Mouse (Mus musculus) A20 (cell line): ENCODE measurements around the gene Gnaz.

Experiments
- DNase-seq: peaks from one replicate; pipeline ENCODE4 v3.0.0-alpha.2; 2011; ENCODE audit warnings: low read depth, low spot score

Gene Gnaz

DNA sequence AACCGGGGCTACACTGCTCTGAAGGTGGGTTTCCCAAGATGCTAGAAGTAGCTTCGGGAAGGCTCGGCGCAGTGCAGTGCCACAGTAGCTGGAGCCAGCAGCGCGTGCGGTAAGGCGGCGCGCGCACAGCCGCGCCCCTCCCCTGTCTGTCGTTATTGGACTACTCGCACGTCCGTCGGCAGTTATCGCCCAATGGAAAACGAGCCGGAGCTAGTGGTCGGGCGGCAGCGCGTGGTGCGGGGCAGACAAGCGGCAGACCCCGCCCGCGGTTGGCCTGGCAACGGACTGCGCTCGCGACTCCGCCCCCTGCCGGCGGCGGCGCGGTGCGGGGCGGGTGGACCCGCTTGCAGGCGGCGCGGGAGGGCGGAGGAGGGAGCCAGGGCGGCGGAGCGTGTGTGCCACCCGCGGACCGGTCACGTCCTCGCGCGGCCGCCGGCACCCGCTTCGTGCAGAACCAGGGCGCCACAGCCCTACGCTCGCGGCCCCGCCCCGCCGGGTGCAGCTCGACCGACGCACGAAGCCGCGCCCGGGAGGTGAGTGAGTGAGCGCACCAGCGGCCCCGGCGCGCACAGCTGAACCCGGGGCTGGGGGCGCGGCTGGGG is at the start of gene Gnaz:
TSS of gene Gnaz (plus strand) at position 328 of the 602 bp plus-strand sequence.
- peak; percentile 98 for DNase-seq

DNA sequence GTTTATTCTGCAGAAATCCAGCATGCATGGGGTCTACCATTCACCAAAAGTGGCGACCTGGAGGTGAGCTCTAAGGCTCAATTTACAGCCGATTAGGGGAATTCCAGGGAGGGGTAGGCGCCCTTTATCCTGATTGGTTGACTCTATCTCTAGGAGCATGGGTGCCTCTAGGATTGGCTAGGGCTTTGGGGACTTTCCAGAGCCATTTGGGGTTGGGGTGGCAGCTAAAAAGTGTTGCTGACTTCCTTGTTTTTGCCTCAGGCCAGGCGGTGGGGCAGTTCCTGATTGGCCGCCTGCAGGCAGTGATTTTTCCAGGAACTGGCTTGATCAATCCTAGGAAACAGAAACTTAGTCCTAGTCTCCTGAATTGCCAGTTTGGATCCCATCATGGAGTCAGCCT is 47.7 kb upstream of the Gnaz start:
- peak; percentile 79 for DNase-seq

DNA sequence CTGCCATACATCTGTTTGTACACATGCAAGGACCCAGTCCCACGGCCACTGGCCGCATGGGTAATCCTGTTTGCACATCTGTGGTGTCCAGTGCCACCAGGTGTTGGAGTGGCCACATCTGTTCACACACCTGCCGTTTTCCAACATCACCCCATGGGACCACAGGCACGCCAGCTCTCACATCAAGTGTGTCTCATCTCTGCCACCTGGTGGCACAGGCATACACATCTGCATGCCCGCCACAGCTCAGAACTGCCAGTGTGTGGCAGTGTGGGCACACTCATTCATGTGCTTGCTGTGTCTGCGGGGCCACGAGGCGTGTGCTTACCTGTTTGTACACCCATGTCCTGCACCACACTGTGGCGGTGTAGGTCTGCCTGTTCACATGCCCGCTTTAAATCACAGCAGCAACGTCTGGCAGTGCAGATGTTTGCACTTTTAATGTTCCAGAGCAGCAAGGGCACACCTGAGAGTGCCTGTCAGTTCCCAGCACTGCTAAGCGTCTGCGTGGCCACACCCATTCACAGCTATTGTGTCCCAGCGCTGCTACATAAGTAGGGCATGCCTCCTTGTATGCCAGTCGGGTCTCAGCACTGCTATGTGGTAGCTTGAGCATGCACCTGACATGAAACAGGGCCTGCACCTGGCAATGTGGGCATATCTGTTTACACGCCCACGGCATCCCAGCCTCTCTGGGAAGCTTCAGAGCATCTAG is 46.0 kb upstream of the Gnaz start:
- peak; percentile 92 for DNase-seq

DNA sequence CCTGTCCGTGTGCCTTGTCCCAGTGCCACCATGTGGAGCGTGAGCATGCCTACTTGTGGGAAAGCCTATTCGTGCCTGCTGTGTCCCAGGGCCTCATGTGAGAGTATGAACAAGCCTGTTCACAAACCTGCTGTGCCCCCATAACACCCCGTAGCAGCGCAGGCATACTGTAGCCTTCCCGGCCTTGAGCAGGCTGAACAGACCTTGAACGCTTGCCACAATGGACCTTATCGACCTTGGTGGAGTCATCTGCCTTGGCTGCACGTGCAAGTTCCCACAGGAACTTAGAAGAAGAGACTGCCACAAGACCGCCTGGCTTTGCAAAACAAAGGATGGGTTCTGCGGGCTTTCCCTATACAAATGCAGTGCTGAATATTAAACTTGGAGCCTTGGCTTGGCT is 45.4 kb upstream of the Gnaz start:
- DNase-seq = no peak

DNA sequence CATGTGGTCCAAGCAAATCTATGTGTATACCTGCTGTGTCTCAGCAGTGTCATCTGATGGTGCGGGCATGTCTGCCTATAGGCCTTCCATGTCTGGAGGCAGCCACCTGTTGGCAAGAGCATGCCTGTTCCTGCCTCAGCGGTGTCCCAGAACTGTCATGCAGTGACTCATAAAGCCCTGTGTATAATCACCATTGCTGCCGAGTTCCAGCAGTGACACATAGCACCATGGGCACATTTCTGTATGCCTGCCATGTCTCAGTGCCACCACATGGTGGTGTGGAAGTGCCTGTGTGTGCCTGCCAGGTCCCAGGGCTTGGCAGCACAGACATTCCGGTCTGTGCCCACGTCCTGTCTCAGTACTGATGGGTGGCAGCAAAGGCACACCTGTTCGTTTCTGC is 44.2 kb upstream of the Gnaz start:
- peak; percentile 58 for DNase-seq

DNA sequence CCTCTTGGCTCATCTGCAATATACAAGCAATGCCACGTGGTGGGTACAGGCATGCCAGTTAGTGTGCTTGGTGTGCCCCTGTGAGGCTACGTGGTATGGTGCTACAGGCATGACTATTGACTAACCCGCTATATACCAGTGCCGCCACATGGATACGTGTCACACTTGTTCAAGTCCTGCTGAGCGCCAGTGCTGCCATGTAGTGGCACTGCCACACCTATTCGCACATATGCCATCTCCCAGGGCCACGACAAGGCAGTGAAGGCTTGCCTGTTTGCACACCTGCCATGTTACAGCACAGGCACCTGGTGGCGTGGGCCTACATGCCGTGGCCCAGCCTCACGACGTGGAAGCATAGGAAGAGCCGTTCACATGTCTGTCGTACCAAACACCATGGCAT is 42.7 kb upstream of the Gnaz start:
- no peak for DNase-seq

DNA sequence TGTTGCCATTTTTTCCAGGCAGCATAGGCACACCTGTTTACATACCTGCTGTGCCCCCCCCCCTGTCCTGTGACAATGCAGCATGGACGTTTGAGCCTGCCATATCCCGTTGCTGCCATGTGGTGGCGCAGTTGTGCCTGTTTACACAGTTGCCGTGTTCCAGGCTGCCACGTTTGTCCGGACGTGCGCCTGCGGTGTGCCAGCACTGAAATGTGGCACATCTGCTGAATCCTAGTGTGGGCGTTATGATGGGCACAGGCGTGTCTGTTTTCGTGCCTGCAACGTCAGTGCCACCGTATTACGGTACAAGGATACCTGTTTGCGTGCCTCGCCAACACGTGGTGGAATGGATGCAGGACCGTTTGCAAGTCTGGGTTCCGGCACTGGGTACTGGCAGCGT is 41.7 kb upstream of the Gnaz start:
- DNase-seq = no peak

DNA sequence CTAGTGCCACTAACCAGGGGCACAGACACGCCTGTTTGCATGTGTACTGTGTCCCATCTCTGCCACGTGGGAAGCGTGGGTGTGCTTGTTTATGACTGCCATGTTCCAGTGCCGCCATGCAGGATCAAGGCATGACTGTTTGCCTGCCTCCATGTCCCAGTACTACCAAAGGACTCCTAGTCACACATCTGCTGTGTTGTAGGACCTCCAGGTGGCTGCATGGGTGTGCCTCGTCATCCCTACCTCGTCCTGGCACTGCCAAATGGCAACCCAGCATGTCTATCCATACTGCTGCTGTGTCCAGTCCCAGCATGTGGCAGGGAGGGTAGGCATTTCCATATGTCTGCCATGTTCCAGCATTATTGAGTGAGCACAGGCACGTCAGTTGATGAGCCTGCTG is 38.7 kb upstream of the Gnaz start:
- no peak for DNase-seq

DNA sequence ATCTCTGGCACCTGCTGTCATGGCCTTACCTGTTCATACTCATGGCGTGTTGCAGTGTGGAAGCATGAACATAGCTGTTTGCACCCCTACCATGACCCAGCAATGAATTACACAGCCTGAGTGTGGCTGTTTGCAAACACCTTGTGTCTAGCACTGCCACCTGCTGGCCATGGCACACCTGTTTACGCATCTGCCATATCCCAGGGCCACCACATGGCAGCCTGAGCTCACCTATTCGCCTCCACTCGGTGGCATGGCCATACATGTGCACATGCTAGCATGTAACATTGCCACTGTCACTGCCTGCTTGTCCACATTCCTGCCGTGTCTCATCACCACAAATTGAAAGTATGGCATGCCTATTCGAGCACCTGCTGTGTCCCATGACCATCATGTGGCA is 37.4 kb upstream of the Gnaz start:
- DNase-seq = peak; percentile 70

DNA sequence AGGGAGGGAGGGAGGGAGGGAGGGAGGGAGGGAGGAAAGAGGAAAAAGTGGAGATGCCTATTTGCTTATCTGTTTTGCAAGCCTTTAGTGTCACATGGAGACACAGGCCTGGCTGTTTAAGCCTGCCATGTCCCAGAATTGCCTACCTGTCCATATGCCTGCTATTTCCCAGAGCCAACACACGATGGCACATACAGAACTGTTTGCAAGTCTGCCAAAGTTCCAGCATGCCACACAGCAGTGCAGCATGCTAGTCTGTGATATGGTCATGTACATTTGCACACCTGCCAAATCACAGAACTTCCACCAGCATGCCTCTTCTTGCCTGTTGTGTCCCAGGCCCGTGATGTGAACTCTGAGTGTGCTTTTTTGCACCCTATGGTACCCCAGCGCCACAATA is 36.4 kb upstream of the Gnaz start:
- DNase-seq = no peak

DNA sequence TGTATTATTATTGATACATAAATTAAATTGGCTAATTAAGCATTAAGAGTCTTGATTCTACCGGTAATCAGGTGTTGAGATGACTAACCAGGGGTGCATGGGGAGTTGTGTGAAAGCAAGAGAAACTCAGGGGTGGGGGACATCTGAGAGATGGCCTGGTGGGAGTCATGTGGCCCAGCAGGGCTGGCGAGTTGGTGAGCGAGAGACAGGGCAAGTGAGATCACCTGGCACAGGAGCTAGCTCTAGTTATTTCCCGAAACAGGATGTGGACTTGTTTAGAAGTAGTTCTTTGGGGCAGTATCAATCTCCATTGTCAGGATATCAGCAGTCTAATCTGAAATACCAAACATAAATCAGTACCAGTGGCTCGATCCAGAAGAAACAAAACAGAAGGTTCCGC is 35.3 kb upstream of the Gnaz start:
- no peak for DNase-seq

DNA sequence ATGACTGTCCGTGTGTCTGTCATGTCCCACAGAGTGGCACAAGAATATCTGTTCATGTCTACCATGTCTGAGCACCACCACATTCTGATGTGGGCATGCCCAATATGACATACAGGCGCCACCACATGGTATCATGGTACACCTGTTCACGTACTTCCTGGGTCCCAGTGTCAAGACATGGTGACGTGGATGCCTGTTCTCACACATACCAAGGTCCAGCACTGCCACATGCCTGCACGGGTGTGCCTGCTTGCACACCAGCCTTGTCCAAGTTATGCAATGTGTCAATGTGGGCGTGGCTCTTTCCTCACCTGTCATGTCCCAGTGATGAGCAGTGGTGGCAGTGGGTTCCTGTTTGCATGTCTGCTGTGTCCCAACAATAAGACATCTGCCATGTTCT is 34.5 kb upstream of the Gnaz start:
- no peak for DNase-seq

DNA sequence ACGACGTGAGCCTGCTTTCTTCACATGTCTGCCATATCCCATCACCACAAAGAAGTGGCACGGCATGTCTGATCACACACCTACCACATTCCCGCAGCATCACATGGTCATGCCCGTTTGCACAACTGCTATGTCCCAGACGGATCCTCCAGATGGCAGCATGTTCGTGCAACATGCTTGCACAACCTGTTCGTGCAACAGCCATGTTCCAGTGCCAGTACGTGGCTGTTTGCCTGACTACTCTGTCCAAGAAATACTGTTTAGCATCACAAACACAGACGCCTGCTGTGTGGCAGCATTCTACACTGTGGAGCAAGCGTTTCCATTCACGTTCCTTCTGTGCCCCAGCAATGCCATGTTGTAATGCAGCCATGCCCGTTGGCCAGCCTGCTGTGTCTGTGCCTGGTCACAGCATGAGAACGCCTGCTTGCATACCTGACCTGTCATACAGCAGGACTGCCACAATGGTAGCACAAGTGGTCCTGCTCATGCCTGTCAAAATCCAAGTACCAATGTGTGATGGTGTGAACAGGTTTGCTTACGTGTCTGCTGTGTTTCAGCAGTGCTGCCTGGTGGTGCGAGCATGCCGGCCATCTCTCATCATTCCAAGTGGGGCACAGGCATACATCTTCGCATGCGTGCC is 33.3 kb upstream of the Gnaz start:
- no peak for DNase-seq

DNA sequence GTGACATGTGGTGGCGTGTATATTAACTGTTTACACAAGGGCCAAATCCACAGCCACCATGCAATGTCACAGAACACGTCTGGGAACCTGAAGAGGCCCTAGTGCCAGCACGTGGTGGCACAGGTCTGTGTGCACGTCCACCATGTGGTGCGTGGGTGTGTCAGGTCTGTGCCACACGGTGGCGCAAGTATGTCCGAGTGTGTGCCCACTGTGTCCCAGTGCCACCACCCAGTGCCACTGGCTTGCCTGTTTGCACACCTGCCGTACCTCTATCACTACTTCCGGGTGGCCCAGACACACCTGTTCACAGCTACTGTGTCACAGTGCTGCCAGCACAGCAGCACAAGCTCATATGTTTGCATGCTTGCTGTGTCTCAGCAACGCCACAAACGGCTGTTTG is 32.5 kb upstream of the Gnaz start:
- peak; percentile 30 for DNase-seq

DNA sequence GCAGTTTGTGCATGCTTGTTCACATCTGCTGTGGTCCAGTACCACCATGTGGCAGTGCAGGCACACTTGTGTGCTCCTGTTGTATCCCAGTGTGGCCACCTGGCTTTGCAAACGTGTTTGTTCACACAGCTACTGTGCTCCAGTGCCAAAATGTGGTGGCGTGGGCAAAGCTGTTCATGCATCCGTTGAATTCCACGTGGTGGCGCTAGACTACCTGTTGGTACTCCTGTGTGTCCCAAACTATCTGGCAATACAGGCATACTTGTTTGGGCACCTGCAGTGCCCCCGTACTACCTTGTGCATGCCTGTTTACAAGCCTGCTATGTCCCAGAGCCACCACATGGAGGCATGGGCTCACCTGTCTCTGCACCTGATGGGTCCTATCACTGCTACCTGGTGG is 32.0 kb upstream of the Gnaz start:
- DNase-seq = peak; percentile 64

DNA sequence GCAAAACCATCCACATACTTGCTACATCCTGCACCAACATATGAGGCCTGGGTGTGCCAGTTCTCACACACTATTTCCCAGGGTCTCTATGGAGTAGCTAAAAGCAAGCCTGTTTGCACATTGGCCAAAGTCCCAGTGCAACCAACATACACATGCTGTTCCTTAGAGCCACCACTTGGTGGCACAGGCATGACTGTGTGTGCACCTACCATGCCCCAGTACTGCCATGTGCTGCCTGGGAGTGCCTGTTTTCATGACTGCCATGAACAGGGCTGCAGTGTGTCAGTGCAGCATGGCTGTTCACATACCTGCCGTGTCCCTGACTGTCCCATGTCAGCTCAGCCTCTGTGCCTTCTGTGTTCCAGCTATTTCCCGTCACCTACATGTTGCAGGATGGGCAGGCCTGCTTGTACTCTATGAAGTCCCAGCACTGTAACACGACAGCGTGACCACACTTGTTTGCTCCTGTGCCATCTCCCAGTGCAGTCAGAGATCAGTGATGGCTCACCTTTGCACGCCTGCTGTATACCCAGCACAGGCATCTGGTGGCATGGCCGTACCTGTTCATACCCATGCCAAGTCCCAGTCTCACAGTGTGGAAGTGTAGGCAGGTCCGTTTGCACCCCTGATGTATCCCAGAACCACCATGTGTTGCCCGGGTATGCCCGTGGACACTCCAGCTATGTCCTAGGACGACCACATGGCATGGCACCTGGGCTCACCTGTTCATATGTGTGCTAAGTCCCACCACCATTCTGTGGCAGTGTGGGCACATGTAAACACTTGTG is 29.8 kb upstream of the Gnaz start:
- DNase-seq = peak; percentile 70

DNA sequence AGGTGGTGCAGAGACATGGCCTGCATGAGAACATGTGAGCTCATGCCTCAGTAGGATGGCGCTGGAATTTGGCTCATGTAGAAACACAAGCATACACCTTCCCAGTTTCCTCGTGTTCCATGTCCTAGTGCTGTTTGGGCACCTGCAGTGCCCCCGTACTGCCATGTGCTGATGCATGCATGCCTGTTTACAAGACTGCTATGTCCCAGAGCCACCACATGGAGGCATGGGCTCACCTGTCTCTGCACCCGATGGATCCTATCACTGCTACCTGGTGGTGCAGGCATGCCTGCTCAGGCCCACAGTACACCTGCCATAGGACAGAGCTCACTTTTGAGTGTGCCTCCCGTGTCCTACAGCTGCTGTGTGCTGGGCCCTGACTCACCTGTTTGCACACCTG is 28.6 kb upstream of the Gnaz start:
- DNase-seq = peak; percentile 35

DNA sequence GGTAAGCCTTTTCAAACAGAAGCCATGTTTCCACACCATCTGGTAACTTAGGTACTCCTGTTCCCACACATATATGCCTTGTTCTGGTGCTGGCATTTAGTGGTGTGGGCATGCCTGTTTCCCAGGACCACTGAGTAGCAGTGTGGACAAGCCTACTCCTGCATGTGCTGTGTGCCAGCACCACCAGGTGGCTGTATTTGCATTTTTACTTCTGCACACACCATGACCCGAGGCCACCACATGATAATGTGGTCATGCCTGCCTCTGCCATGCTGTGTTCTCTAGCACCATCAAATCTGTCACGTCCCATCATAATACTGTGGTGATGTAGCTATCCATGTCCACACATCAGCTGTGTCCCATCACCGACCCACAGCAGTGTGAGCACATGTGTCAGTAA is 27.7 kb upstream of the Gnaz start:
- DNase-seq = peak; percentile 72

DNA sequence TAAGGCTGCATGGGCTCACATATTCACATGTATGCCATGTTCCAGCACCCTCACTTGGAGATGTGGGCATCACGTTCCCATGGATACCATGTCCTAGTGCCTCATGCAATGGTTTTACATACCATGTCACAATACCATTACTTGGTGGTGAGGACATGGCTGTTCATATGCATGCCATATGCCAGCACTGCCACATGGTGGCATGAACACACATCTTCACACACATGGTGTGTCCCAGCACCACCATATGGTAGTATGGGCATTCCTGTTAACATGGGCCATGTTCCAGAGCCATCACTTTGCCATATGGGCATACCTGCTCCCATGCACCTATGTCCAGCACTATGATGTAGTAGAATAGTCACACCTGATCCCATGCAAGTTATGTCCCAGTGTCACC is 26.2 kb upstream of the Gnaz start:
- peak; percentile 52 for DNase-seq

DNA sequence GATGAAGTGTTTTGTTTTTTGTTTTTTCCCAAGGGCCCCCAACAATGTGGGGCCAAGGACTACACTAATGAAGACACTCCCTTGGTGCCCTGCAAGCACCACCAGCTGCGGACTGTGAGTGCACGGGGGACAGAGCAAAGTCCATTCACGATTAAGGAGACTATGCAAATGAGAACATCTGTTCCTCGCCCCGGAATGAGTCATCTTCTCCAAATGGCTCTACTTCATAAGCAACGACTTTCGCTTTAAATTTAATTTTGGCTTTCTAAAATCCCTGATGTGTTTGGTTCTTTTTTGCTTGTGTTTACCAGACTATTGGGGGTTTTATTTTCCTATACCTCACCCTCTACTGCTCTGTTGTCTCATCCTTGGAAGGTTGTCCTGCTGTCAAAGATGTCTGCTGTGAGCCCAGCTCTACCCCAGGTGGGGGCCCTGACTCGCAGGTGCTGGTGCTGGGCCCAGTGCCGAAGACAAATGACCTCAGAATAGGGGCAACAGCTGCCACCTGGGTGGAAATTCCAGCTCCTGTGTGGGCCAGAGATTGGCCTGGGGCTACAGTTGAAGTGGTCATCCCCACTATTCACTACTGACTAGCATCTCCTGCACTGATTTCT is 14.0 kb upstream of the Gnaz start:
- peak; percentile 94 for DNase-seq

DNA sequence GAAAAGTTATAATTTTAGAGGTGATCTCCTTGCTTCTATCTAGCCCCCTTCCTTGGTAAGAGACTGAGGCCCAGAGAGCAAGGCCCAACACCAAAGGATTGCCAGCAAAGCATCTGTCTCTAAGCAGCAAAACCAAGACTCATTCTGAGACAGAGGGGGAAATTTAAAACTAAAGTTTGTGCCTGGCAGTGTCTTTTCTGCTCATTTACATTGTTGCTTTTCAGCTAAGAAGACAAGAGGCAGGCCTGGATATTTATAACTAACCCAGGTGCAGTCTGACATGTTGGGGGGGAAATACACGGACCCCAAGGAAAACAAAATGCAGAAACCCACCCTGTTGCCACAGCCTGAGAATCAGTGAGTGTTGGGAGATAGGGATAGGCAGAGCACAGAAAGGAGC is 2.6 kb upstream of the Gnaz start:
- DNase-seq = peak; percentile 87
